Mouse (Mus musculus): ENCODE measurements around the gene Clec3a.

Gene Clec3a
- long read RNA-seq, experiment 1, result 0 reads
- long read RNA-seq, experiment 2, result 0 reads

DNA sequence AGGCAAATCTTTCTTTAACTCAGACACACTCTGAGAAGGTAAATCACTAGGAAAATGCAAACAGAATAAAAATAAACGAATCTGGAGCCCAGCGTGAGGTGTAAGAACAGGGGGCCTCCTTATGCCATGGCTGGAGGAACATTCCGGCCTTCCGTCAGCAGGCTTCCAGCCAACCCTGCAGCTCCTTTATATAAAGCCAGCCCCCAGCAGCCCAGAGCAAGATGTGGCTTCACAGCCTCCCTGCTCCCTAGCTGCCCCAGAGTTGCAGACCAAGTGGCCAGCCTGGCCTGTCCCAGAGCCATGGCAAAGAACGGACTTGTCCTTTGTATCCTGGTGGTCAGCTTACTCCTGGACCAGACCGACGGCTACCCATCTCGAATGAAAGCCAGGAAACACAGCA is at the start of gene Clec3a:
TSS of gene Clec3a (plus strand) at position 301 of the 400 bp plus-strand sequence.
- intact Hi-C loops (cut with DNase I), result no loop called here

DNA sequence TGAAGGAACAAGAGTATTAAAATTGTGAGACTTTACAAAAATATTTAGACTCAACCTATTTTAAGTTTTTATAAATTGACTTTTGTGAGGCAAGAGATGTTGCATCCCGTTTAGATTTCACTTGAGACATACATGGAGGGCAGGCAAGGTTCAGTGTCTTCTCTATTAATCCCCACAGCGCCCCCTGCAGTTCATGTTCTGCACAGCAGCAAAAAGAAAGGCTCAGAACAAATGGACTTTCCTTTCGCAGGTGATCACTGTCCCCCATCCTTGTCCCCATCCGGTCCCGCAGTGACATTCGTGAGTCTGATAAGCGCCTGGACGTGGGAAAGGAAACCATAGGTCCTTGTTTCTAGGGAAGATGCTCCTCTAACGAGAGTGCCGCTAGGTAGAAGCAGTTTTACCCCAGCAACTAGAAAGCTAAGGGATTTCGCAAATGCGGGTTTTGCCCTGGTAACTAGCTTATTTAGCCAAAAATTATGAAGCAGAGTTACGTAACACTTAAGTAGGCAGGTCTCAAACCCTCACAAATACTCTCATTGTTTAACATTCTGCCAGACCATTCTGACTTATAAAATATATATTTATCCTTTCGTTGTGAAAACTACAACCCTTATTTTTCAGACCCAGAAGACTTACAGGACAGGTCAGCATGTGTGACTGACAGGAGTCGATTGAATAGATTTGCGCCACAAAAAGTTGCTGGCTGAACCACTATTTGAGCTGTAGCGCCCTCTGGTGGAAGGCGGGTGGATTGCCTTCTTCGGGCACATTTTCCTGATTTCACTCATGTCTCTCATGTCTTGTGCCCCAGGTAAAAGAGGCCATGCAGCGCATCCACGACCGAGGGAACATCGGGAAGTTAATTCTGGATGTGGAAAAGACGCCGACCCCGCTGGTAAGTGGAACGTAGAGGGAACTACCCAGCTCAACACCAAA is 48.6 kb upstream of the Clec3a start:
- intact Hi-C loops (cut with DNase I), result loop anchor here (2.0 to 10.0 kb wide), 2 partner anchors 289 to 705 kb away; no protein-coding TSS in a partner anchor

DNA sequence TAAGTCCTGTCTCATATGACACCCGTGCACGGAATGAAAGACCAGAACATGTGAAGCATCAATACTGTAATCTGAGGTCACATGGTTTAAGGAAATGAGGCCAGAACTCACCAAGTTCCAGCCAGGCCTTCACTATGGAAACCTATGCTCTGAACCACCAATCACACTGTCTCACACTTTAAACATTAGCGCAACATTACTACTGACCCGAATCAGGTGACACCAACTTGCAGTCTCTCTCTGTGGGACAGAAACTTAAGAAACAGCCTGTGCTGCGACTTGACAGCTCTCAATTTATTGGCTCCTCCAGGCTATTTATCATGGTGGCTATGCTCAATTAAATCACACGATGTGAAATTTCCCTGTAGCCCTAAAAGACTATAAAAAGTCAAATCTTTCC is 43.5 kb upstream of the Clec3a start:
- intact Hi-C loops (cut with DNase I), result no loop called here

DNA sequence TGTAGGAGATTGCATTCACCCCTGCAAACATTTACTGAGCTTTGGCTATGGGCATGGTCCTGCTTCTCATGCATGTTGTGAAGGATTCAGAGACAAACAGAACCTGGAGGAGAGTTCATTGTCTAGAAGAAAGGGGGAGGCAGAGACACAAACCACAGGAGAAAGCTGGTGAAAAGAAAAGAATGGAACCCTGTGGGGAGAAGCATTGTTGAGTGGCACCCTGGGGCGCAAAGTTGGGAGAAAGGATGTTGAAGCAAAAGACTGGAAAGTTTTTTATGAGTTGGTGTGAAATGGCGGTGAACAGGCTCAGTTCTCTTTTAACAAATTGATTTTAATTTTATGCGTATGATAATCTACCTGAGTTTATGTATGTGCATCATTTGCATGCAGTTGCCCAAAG is 33.7 kb upstream of the Clec3a start:
- intact Hi-C loops (cut with DNase I), result no loop called here

DNA sequence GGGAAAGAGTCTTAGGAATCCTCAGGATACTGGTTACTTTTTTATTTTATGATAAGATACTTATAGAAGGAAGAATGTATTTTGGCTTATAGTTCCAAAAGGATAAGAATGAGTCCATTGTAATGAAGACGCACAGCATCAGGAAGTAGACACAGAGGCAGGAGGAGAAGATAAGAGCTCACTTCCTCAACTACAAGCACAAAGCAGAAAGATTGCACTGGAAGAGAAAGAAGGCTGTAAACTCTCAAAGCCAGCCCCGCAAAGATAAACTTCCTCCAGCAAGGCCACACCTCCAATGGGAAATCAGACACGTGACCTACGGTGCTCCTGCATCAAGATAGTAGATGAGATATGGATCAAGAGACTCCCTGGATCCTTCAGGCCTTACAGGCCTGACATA is 30.4 kb upstream of the Clec3a start:
- intact Hi-C loops (cut with DNase I), result no loop called here

DNA sequence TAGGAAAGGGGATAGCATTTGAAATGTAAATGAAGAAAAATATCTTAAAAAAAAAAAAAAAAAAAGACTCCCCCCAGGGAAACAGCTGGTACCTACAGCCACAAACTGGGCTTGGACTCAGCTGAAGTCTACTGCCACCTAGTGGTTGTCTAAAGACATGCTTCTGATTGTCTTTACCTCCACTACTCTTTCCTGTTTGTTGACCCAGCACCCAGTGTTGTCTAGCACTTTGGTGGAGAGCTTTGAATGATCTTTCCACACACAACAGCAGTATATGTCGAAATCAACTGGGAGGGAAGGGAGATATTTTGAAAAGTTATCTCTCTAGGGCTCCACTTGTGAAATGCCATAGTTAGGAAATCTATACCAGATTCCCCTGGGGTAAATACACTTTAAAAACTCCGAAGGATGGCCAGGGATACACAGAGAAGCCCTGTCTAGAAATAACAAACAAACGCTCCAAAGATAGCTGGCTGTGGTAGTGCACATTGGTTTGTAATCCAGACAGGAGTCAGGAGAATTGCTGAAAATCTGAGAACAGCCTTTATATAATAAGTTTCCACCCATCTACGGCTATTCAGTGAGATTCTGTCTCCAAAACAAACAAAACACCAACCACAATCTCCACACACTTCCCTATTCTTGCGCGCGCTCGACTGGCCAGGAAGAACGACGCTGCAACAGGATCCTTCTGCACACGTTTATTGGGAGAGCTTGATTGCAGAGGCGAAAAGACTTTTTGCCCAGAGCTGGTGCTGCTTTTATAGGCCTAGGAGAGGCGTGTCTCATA is 27.2 kb upstream of the Clec3a start:
- intact Hi-C loops (cut with DNase I), result no loop called here

DNA sequence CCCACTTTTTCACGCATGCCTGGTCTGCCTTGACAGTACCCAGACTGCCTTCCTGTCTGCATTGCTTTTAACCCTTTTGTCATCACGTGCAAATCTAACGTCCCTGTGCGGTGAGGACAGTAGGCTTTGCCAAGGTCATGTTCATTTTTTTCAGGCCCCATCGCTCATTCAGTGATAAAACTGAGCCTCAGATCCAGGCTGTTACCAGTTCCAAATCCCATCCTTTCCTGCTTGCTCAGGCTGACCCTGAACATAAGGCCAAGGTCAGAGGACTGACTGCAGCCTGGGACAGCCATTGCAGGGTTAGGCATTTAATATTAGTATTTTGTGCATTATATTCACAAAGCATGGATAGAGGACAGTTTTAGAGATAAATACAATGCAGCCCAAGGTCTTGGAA is 19.6 kb upstream of the Clec3a start:
- intact Hi-C loops (cut with DNase I), result no loop called here

DNA sequence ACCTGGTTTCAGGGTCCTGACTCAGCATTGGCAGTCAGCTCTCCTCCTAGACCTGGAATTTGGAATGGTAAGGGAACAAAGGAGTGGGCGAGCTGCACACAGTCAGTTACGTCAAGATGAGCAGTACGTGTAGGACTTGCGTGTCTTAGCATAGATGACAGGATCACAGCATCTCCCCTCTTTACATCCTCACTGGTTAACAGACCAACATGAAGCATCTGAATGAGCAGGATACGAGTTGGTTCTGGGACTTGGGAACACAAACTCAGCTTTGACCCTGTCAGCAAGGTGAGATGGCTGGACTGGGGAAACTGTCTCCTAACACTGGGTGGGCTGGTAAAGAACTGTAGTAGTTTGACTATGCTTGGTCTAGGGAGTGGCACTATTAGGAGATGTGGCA is 18.6 kb upstream of the Clec3a start:
- intact Hi-C loops (cut with DNase I), result no loop called here

DNA sequence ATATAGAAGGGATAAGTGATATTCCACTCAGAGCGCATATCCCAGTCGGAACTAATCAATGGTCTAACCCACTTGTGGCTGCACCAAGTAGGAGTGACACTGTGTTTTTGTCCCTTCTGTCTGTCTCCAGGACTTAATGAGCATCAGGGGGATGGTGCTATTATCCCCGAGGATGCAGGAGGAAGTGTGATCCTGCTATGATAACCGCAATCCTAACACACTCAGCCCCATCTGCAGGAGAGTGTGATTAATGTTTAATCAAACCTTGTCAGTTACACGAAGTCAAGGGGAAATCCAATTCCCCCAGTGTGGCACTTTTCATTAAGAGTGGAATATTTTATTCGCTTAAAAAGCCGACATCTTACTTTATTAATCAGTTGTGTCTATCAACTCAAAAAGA is 16.2 kb upstream of the Clec3a start:
- intact Hi-C loops (cut with DNase I), result no loop called here

DNA sequence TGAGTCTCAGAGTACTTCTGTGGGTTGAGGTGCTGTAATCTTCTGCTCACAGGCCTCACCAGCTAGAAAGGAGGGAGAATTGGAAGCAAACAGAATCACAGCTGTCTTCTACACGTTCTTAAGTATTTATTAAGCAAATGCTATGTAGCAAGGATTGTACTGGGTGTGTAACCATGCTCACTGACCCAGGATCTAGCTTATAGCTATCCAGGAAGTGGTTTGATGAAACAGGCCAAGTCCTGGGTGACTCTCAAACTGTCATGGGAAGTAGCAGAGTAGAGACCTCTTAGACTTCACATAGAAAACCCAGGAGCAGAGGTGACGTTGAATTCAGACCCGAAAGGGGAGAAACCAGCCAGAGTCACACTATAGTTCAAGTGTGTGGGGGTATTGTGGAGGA is 6.5 kb upstream of the Clec3a start:
- intact Hi-C loops (cut with DNase I), result no loop called here

DNA sequence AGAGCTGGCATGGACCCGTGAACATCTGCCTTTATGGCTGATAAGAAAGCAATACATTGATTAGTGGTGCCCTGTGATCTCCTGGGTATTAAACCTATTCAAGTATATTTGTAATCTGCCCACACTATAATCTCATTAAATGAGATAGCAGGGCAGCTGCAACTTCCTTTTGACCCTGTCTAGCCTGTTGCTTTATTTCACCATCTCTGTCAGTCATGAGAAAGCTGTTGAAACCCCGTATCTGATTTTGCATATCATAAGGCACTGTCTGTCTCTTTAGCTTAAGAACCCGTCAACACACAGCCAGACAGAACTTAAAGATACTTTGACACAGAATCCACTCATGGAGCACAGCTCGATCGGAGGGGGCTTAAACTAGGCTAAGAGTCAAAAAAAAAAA is 600 bp downstream of the Clec3a start:
- intact Hi-C loops (cut with DNase I), result no loop called here

DNA sequence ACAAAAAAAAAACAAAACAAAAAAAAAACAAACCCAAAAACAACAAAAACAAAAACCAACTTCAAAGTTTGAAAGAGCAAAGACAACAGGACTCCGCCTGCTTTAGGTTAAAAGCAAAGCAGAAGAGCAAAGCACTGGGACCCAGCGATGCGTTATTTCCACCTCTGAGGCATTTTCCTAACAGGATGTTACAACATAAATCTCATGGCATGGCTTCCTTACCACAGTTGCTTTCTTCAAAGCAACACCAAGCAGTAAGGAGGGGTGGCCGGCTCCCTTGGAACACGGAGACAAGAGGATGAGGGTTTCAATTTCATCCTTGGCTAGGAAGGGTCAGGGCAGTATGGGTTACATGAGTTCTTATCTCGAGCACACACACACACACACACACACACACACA is 1.0 kb downstream of the Clec3a start:
- intact Hi-C loops (cut with DNase I), result no loop called here

DNA sequence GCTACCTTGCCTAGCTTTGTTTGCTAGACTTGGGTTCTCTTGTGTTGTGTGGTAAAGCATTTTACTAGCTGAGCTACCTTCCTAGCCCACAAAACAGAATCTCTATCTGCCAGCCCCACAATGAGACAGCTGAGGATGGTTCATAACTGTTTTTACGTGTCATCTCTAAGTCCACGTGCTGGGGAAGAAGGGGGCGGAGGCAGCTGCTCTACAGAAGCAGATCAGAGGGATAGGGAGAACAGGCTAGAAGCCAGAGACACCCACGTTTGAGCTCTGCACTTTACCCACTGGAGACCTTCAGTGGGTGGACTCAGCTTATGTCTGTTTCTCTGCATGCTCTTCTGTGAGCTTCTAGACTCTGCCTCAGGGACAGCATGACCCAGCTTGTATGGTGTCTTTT is 3.7 kb downstream of the Clec3a start:
- intact Hi-C loops (cut with DNase I), result no loop called here

DNA sequence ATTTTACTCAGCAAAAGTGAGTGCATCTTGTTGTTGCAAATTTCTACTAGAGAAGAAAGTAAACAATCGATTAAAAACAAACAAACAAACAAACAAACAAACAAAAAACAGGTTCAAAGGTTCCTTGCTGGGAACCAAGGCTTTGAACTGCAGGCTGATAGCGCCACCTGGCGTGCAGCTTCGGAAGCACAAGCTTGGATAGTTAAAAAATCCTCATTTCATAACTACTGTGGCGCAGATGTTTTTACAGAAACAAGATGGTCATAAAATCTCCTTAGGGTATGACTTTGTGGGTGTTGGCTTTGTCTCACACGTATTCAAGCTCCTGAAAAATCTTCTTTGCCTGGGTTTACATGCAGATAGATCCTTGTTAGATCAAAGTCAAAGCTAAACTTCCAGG is 20.4 kb downstream of the Clec3a start:
- intact Hi-C loops (cut with DNase I), result loop anchor here (5.0 kb wide), 1 partner anchor 356 kb away; no protein-coding TSS in a partner anchor

DNA sequence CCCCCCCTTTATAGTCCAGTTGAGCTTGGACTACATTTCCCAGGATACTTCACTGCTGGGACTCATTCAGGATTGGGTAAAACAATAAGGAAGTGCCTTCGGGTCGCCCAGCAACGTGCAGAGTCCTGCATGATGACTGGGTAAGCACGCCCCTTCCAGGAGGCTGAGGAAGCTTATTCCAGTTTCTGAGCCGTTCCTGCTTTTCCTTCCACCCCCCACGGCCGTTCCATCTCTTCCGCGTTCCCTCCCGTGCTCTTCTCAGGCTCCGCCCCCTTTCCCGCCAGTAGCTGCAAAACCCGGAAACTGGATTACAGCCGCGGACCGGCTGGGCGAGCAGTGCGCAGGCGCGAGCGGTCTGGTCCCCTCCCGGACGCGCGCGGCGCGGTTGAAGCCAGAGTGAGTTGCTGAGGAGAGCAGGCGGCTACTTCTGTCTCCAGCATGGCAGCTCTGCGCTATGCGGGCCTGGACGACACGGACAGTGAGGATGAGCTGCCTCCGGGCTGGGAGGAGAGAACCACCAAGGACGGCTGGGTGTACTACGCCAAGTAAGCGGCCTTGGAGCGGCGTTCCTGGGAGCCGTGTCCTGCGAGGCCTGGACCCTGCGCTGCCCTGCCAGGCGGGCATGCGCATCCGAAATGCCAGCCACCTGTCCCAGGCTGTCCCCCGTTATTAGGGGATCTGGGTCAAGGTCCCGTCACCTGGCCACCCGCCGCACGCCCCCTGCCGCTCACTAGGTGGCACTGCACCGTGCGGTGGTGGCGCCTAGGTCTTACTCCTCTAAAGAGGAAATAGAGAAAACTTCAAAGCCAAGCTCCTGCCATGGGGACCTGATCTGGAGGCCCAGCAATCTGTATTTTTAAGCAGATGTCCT is 21.7 kb downstream of the Clec3a start, which contains the start of gene Wwox:
TSS of gene Wwox (plus strand) at position 322 of the 871 bp plus-strand sequence.
- intact Hi-C loops (cut with DNase I), result loop anchor here (5.0 kb wide), 1 partner anchor 357 kb away; no protein-coding TSS in a partner anchor

DNA sequence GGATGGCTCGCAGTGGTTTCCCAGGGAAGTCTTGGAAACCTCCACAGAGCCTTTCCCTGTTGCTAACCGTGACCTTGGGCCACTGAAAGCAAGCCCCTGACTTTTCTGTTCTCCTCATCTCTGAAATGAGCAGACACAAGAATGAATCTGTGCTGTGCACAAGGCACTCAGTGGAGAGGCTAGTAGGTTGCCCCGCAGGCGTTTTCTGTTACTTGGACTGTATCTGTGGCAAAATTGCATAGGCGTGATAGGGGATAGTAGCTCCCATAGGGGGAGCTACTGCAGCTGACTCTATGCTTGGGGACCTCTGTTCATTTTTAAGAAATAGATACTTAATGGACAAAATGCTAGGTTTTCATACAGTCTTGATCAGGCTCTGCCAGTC is 22.3 kb downstream of the Clec3a start:
- intact Hi-C loops (cut with DNase I), result no loop called here

DNA sequence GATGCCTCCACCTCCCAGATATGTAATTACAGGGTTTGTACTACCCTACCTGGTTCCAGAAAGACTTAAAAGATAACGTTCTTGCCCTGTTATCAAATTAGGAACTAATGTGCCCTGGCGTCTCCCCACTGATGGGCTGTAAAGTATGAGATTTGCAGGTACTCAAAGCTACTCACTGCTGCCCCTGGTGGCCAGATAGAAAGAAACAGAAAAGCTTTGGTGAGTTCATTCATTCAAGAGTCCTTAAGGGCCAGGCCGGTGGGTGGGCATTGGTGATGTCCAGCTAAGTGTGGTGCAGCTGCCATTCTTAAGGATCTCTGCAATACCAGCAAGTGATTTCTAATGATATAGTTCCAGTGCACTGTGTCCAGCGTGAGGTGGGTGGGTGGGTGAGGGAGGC is 23.7 kb downstream of the Clec3a start:
- intact Hi-C loops (cut with DNase I), result no loop called here

DNA sequence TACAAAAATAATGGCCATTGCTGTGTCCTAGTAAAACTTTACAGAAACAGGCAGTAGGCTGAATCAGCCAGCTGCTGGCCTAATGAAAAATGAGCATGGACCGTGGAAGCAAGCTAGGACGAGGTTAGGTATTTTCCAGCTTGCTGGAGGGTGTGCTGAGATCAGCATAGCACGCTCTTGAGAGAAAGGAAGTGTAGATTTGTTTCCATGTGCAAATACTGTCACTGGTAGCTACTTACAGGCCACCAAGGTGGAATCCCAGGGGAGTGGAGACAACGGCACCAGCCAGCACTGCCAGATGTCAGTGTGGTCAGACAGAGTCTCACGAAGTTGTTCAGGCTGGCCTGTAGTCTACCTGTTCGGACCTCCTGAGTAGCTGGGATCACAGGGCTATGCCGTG is 29.0 kb downstream of the Clec3a start:
- intact Hi-C loops (cut with DNase I), result no loop called here

DNA sequence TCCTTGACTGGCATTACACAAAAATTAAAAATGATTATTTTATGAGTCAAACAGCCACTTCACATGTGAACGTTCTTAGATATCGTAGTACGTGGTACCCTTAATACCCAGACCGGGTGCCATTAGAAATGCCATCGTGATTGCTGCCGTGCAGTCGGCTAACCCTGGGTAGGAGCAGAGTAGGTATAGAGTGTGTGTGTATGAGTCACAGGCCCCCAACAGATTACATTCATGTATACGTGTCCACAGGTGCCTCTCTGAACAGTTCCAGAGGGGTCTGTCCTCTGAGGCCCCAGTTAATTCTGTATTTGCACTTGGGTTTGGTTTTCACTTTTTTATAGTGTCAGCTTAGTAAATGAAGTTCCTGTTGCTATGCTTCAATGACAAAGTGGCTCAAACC is 34.4 kb downstream of the Clec3a start:
- intact Hi-C loops (cut with DNase I), result loop anchor here (10.0 kb wide), 3 partner anchors 263 to 1983 kb away; no protein-coding TSS in a partner anchor

DNA sequence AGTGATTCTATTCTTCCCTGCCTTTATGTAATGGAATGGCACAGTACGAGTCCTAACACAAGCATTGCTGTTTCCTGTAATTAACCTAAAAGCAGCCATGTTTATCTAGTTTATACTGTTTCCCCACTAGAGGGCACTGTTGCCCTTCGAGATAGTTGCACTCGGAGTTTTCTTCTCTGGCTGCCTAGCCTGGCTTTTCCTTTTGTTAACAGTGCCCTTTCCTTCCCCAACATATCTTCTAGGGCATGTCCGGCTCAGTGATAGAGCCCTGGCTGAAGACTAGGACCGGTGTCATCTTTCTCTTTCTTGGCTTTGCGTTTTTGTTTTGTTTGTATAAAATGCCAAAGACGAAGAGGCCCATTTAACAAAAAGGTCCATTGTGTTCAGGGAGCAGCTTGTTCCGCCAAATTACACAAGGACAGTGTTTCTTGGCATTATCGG is 34.9 kb downstream of the Clec3a start:
- intact Hi-C loops (cut with DNase I), result loop anchor here (10.0 kb wide), 3 partner anchors 262 to 1982 kb away; no protein-coding TSS in a partner anchor

DNA sequence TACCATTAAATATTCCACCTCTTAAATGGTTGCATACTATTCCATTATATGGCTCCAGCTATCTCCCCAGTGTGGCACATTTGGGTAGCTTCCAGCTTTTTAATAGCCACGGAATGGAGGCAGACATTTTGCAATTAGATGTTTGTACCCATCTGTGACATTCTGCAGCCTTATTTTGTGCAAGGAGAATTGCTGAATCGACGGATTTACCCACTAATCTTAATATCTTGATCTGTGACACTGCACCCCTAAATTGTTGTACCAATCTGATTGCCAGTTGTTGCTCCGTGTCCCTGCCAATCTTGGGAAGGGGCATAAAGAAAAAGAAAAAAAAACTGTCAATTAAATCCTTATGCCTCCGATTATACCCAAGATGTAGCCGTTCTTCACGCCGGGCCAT is 37.4 kb downstream of the Clec3a start:
- intact Hi-C loops (cut with DNase I), result loop anchor here (10.0 kb wide), 3 partner anchors 259 to 1979 kb away; no protein-coding TSS in a partner anchor

All from adrenal gland (tissue).